Mouse (Mus musculus) telencephalon, adult 2 months (tissue): ENCODE results near the gene Nat8f2.

Experiments
- DNase-seq: peaks from one replicate; pipeline ENCODE4 v3.0.0-alpha.2; 2011; ENCODE audit warnings: low read depth, low spot score

Nat8f2 gene

GRCm38 (mm10) chr6:85825886-85826285, 43.1 kb downstream of the Nat8f2 start:
- no peak for DNase-seq

GRCm38 (mm10) chr6:85823382-85824090, 45.4 kb downstream of the Nat8f2 start:
- no peak for DNase-seq

- DNase-seq = no peak
These were observed 46.7 kb downstream of the Nat8f2 start for GRCm38 (mm10) chr6:85822286-85822685.

- DNase-seq = no peak
These were observed 48.1 kb downstream of the Nat8f2 start, which contains the start of the genes Nat8f6 and Nat8f5 for GRCm38 (mm10) chr6:85820837-85821236. Gene Nat8f6, minus strand, starts transcription at chr6:85820954. Gene Nat8f5, minus strand, starts transcription at chr6:85820972.

GRCm38 (mm10) chr6:85818338-85818737, 50.6 kb downstream of the Nat8f2 start:
- DNase-seq = no peak
